Mouse (Mus musculus): ENCODE results near the gene Aldoart1. TPM values are rescaled to one million over a fixed set of nuclear protein-coding genes. Genes with fewer than 3 reads are reported as not detected.

Gene Aldoart1
- not detected in 2 replicates for polyA plus RNA-seq (2015; fragmentation: Nextera tagmentation; extraction: Ambion mirVana)

- TF ChIP-seq CTCF (IDR thresholded peaks at IDR 0.05; ENCODE audit: low read depth) (no peak), EP300 (optimal IDR thresholded peaks at IDR 0.05) (no peak)
- no peak for ATAC-seq (ENCODE audit: low FRiP score, low TSS enrichment)
These were observed at the start of gene Aldoart1 for GRCm38 (mm10) chr4:72852534-72852933. TSS of gene Aldoart1 (minus strand) at chr4:72852634.

GRCm38 (mm10) chr4:72901566-72901965, 49.1 kb upstream of the Aldoart1 start:
- Histone ChIP-seq H3K36me3 (ENCODE audit: control insufficient read depth, insufficient read depth, low read length) (no peaks in the 10 kb centered on the region), H3K27ac (replicated peaks) (no peak overlapping the region), H3K4me1 (replicated peaks; ENCODE audit: control insufficient read depth, insufficient read depth) (no peaks in the 10 kb centered on the region), H3K9ac (ENCODE audit: low read length) (no peak overlapping the region), H3K9me3 (ENCODE audit: control insufficient read depth, low read length) (no peaks in the 10 kb centered on the region), H3K4me2 (replicated peaks; ENCODE audit: low read depth) (no peak overlapping the region), H3K27me3 (ENCODE audit: control insufficient read depth, insufficient read depth, low read length) (no peaks in the 10 kb centered on the region), H3K4me3 (ENCODE audit: low read depth, low read length) (no peak overlapping the region)
- ATAC-seq (ENCODE audit: low FRiP score, low TSS enrichment), result no peak
- DNase-seq (ENCODE audit: low spot score), result no peak
- WGBS, result 62% methylated on average over 1 of the region's 1 CpGs
- no peak for TF ChIP-seq EP300 (optimal IDR thresholded peaks at IDR 0.05)
- no peak for TF ChIP-seq CTCF (IDR thresholded peaks at IDR 0.05; ENCODE audit: low read depth)

More at GRCm38 (mm10) chr4:72852534-72852933, at the start of gene Aldoart1:
- Histone ChIP-seq H3K27me3 (ENCODE audit: control insufficient read depth, insufficient read depth, low read length) (no peaks in the 10 kb centered on the region), H3K27ac (replicated peaks) (no peak within 1 kb of the TSS), H3K4me1 (replicated peaks; ENCODE audit: control insufficient read depth, insufficient read depth) (no peaks in the 10 kb centered on the region), H3K4me3 (ENCODE audit: low read depth, low read length) (no peak within 1 kb of the TSS), H3K4me2 (replicated peaks; ENCODE audit: low read depth) (no peak within 1 kb of the TSS), H3K9me3 (ENCODE audit: control insufficient read depth, low read length) (no peaks in the 10 kb centered on the region), H3K36me3 (ENCODE audit: control insufficient read depth, insufficient read depth, low read length) (no peaks in the 10 kb centered on the region), H3K9ac (ENCODE audit: low read length) (no peak within 1 kb of the TSS)
- no peak for DNase-seq (ENCODE audit: low spot score)
- 90% methylated on average over 9 of the region's 9 CpGs for WGBS

GRCm38 (mm10) chr4:72865371-72866075, 13.1 kb upstream of the Aldoart1 start:
- Histone ChIP-seq H3K36me3 (ENCODE audit: control insufficient read depth, insufficient read depth, low read length) (no peaks in the 10 kb centered on the region), H3K27ac (replicated peaks) (no peak overlapping the region), H3K4me3 (ENCODE audit: low read depth, low read length) (no peak overlapping the region), H3K9ac (ENCODE audit: low read length) (no peak overlapping the region), H3K27me3 (ENCODE audit: control insufficient read depth, insufficient read depth, low read length) (no peaks in the 10 kb centered on the region), H3K4me1 (replicated peaks; ENCODE audit: control insufficient read depth, insufficient read depth) (no peaks in the 10 kb centered on the region), H3K9me3 (ENCODE audit: control insufficient read depth, low read length) (no peaks in the 10 kb centered on the region), H3K4me2 (replicated peaks; ENCODE audit: low read depth) (no peak overlapping the region)
- DNase-seq (ENCODE audit: low spot score) (no peak), ATAC-seq (ENCODE audit: low FRiP score, low TSS enrichment) (no peak)
- no peak for TF ChIP-seq CTCF (IDR thresholded peaks at IDR 0.05; ENCODE audit: low read depth)
- WGBS, result 38% methylated on average over 2 of the region's 2 CpGs

- no peaks in the 10 kb centered on the region for H3K4me1 ChIP-seq (replicated peaks; ENCODE audit: control insufficient read depth, insufficient read depth)
- H3K27me3 ChIP-seq (ENCODE audit: control insufficient read depth, insufficient read depth, low read length), result no peaks in the 10 kb centered on the region
- no peak overlapping the region for H3K9ac ChIP-seq (ENCODE audit: low read length)
- no peak overlapping the region for H3K4me3 ChIP-seq (ENCODE audit: low read depth, low read length)
- no peak for DNase-seq (ENCODE audit: low spot score)
- TF ChIP-seq CTCF (IDR thresholded peaks at IDR 0.05; ENCODE audit: low read depth) (no peak), EP300 (optimal IDR thresholded peaks at IDR 0.05) (no peak)
- H3K9me3 ChIP-seq (ENCODE audit: control insufficient read depth, low read length), result no peaks in the 10 kb centered on the region
- no peaks in the 10 kb centered on the region for H3K36me3 ChIP-seq (ENCODE audit: control insufficient read depth, insufficient read depth, low read length)
- ATAC-seq (ENCODE audit: low FRiP score, low TSS enrichment), result no peak
- H3K27ac ChIP-seq (replicated peaks), result no peak overlapping the region
- no peak overlapping the region for H3K4me2 ChIP-seq (replicated peaks; ENCODE audit: low read depth)
These were observed 8.2 kb downstream of the Aldoart1 start for GRCm38 (mm10) chr4:72844276-72844675.

- Histone ChIP-seq H3K9ac (ENCODE audit: low read length) (no peak overlapping the region), H3K4me2 (replicated peaks; ENCODE audit: low read depth) (no peak overlapping the region), H3K36me3 (ENCODE audit: control insufficient read depth, insufficient read depth, low read length) (no peaks in the 10 kb centered on the region), H3K27ac (replicated peaks) (no peak overlapping the region), H3K9me3 (ENCODE audit: control insufficient read depth, low read length) (no peaks in the 10 kb centered on the region), H3K4me3 (ENCODE audit: low read depth, low read length) (no peak overlapping the region), H3K27me3 (ENCODE audit: control insufficient read depth, insufficient read depth, low read length) (no peaks in the 10 kb centered on the region), H3K4me1 (replicated peaks; ENCODE audit: control insufficient read depth, insufficient read depth) (no peaks in the 10 kb centered on the region)
- ATAC-seq (ENCODE audit: low FRiP score, low TSS enrichment) (no peak), DNase-seq (ENCODE audit: low spot score) (no peak)
- no peak for TF ChIP-seq EP300 (optimal IDR thresholded peaks at IDR 0.05)
- no peak for TF ChIP-seq CTCF (IDR thresholded peaks at IDR 0.05; ENCODE audit: low read depth)
These were observed 9.4 kb downstream of the Aldoart1 start for GRCm38 (mm10) chr4:72843025-72843424.

- Histone ChIP-seq H3K4me2 (replicated peaks; ENCODE audit: low read depth) (no peak overlapping the region), H3K36me3 (ENCODE audit: control insufficient read depth, insufficient read depth, low read length) (no peaks in the 10 kb centered on the region), H3K27me3 (ENCODE audit: control insufficient read depth, insufficient read depth, low read length) (no peaks in the 10 kb centered on the region), H3K4me3 (ENCODE audit: low read depth, low read length) (no peak overlapping the region), H3K9me3 (ENCODE audit: control insufficient read depth, low read length) (no peaks in the 10 kb centered on the region), H3K9ac (ENCODE audit: low read length) (no peak overlapping the region), H3K27ac (replicated peaks) (no peak overlapping the region), H3K4me1 (replicated peaks; ENCODE audit: control insufficient read depth, insufficient read depth) (no peaks in the 10 kb centered on the region)
- no peak for ATAC-seq (ENCODE audit: low FRiP score, low TSS enrichment)
- TF ChIP-seq CTCF (IDR thresholded peaks at IDR 0.05; ENCODE audit: low read depth) (no peak), EP300 (optimal IDR thresholded peaks at IDR 0.05) (no peak)
- 66% methylated on average over 2 of the region's 2 CpGs for WGBS
- DNase-seq (ENCODE audit: low spot score), result no peak
These were observed 16.0 kb downstream of the Aldoart1 start for GRCm38 (mm10) chr4:72836430-72836829.
